Mouse (Mus musculus) neural tube, embryonic 12.5 days (tissue): ENCODE measurements around the gene Sall4. TPM values are rescaled to one million over a fixed set of nuclear protein-coding genes. Genes with fewer than 3 reads are reported as not detected.

ENCODE experiments used
- ATAC-seq: fragments of 200-750 bp; cut with Nextera tagmentation; 2 replicates; pipeline ENCODE4 v1.8.0; 2017; ENCODE audit warnings: low read depth, mild to moderate bottlenecking, moderate TSS enrichment, moderate library complexity; ENCODE audit not compliant: low FRiP score
- H3K27ac ChIP-seq: fragments of 300-500 bp; sonication (generic); 2 replicates; pipeline ENCODE4 v1.5.1; 2016
- H3K27me3 ChIP-seq: fragments of 300-500 bp; sonication (generic); replicated peaks from 2 replicates; pipeline ENCODE4 v1.6.1; 2016; ENCODE audit warnings: mild to moderate bottlenecking
- H3K36me3 ChIP-seq: fragments of 300-500 bp; sonication (generic); 2 replicates; pipeline ENCODE4 v1.6.1; 2016; ENCODE audit warnings: mild to moderate bottlenecking
- H3K4me1 ChIP-seq: fragments of 300-500 bp; sonication (generic); 2 replicates; pipeline ENCODE4 v1.6.1; 2016
- H3K4me2 ChIP-seq: fragments of 300-500 bp; sonication (generic); replicated peaks from 2 replicates; pipeline ENCODE4 v1.6.1; 2016; ENCODE audit warnings: mild to moderate bottlenecking
- H3K4me3 ChIP-seq: fragments of 300-500 bp; sonication (generic); 2 replicates; pipeline ENCODE4 v1.5.1; 2016
- H3K9ac ChIP-seq: fragments of 300-500 bp; sonication (generic); 2 replicates; pipeline ENCODE4 v1.6.1; 2016; ENCODE audit warnings: mild to moderate bottlenecking
- H3K9me3 ChIP-seq: fragments of 300-500 bp; sonication (generic); 2 replicates; pipeline ENCODE4 v1.6.1; 2016; ENCODE audit warnings: mild to moderate bottlenecking
- WGBS: fragments of 180-500 bp; shearing (Covaris S2); methylation state at CpG from one replicate; pipeline ENCODE4 v1.1.7; 2016; 5-methylcytosine and 5-hydroxymethylcytosine counted together
- polyA plus RNA-seq: library from polyadenylated mRNA; unstranded; fragments of >200 nt; fragmentation: Nextera tagmentation; extraction: Ambion mirVana; gene quantifications from 2 replicates; pipeline ENCODE4 v1.2.1, GENCODE M21; 2016

Gene Sall4
- polyA plus RNA-seq, 1 experiment from 2014 or later: 2.6 TPM

DNA sequence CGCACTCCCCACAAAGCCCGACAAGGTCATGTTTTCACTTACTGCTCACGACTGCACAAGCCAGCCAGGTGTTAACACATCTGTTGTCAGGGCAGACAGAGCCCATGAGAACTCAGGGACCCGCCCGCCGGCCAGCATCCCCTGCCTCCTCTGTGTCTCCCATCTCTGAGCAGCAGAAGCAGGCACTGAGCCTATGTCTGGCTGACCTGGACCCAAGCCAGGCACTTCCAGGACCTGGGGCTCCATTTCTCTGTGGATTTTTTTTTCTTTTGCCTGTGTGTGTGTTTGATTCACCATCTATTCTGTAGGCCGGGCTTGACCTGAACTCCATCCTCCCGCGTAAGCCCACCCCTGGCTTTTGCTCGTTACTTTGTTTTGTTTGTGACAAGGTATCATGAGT is 49.0 kb downstream of the Sall4 start:
- no peaks in the 10 kb centered on the region for H3K9me3 ChIP-seq
- no peak overlapping the region for H3K27ac ChIP-seq
- no peaks in the 10 kb centered on the region for H3K36me3 ChIP-seq
- no peak for ATAC-seq
- 80% methylated on average over 10 of the region's 10 CpGs for WGBS
- H3K27me3 ChIP-seq: no peaks in the 10 kb centered on the region
- H3K4me1 ChIP-seq: peaks cover 11% of the 10 kb centered on the region; the same call in 1 of the 2 replicates
- no peak overlapping the region for H3K9ac ChIP-seq
- H3K4me2 ChIP-seq: no peak overlapping the region
- no peak overlapping the region for H3K4me3 ChIP-seq

DNA sequence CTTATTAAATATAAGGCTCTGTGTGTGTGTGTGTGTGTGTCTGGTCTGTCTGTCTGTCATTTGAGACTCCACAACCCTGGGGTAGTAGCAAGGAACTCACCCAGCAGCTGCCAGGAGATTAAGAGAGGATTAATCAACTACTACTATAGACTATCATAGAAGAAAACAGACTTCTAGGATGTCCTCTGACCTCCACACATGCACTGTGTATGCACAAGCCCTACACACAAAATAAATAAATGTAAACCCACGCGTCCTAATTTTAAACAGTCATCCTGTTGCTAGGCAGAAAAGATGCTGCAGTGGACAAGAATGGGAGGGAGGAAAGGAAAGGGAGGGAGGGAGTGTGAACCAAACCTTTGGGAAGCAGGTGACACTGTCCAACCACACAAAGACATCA is 49.5 kb downstream of the Sall4 start:
- peaks cover 11% of the 10 kb centered on the region; the same call in 1 of the 2 replicates for H3K4me1 ChIP-seq
- no peak for ATAC-seq
- H3K4me3 ChIP-seq: no peak overlapping the region
- no peaks in the 10 kb centered on the region for H3K36me3 ChIP-seq
- H3K9ac ChIP-seq: no peak overlapping the region
- no peaks in the 10 kb centered on the region for H3K9me3 ChIP-seq
- no peaks in the 10 kb centered on the region for H3K27me3 ChIP-seq
- WGBS: 90% methylated on average over 2 of the region's 2 CpGs
- no peak overlapping the region for H3K4me2 ChIP-seq
- H3K27ac ChIP-seq: no peak overlapping the region

DNA sequence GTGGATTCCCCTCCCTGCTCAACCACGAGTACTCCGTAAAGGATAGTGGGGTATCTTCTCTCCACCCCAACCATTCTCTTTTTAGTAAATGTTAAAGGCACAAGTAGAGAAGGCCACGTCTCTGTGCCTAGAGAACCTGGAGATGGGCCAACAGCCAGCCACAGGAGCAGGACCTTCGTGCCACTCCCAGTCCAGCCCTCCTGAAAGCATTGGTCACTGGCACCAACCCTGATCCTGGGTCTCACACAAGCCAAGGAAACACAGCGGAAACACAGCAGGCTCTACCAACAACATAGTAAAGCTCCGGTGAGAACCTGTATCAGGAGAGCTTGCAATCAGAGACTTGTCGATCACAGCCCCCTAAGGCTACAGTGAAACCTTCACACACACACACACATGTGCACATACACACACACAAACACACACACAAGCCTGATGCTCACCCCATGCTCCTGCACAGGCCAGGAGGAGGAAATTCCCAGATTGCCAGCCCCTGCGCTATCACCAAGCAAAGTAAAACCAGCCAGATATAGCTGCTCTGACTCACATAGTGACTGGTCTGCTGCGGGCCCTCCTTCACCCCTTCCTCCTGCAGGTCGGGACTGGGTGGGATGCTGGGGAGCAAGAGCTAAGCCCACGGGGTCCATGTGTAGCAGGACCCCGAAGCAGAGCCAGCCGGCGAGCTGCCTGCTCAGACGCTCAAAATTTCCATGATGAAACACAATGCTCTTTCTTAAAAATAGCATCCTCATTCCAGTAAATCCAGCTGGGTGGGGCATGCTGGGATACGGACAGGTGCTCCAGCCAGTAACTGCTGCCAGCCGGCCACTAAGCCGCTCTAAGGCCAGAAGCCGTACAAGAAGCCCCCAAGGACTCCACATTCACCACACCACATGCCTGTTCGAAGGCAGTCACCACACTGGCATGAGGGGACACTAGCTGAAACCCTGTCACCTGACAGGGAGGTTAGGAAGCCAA is 55.3 kb downstream of the Sall4 start:
- no peak overlapping the region for H3K4me3 ChIP-seq
- H3K9ac ChIP-seq: no peak overlapping the region
- 86% methylated on average over 20 of the region's 20 CpGs for WGBS
- H3K9me3 ChIP-seq: no peaks in the 10 kb centered on the region
- no peak overlapping the region for H3K27ac ChIP-seq
- peaks cover 17% of the 10 kb centered on the region; the same call in 1 of the 2 replicates for H3K36me3 ChIP-seq
- no peak overlapping the region for H3K4me2 ChIP-seq
- peaks cover 11% of the 10 kb centered on the region; the same call in 1 of the 2 replicates for H3K4me1 ChIP-seq
- no peak for ATAC-seq
- no peaks in the 10 kb centered on the region for H3K27me3 ChIP-seq

DNA sequence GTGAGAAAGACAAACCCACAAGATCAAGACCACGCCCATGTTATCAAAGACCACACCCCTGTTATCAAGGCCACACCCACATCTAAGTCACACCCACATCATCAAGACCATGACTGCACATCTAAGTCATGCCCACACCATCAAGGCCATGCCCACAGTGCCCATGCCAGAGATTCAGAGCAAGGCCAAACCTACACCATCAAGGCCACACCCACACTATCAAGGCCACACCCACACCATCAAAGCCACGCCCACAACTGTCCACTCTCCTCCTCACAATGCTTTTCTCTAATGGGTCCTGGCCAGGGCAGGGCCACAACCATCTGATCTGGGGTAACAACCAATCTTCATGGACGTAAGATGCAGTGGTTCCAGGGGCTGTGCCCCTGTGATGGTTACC is 56.8 kb downstream of the Sall4 start:
- ATAC-seq: no peak

DNA sequence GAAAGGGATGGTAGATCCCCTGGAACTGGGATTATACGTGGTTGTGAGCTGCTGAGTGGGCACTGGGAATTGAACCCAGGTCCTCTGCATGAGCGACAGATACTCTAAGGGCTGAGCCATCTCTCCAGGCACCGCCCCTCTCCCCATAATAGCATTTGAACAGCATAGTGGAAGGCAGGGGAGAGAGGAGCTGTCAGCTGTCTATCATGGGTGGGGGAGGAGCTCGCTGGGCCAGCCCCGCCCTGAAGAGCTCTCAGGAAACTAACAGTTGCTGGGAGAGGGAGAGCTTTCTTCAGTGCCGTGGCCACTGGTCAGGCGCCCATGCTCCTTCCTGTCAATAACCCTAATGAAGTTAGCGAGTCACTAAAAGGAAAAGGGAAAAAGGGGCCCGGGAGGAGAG is 60.0 kb downstream of the Sall4 start:
- Histone ChIP-seq H3K36me3 (peaks cover 43% of the 10 kb centered on the region), H3K9me3 (no peaks in the 10 kb centered on the region), H3K27me3 (no peaks in the 10 kb centered on the region), H3K4me3 (no peak overlapping the region), H3K9ac (no peak overlapping the region), H3K4me2 (no peak overlapping the region), H3K27ac (no peak overlapping the region), H3K4me1 (no peaks in the 10 kb centered on the region)
- 46% methylated on average over 9 of the region's 9 CpGs for WGBS
- no peak for ATAC-seq

More for the DNA sequence above, 56.8 kb downstream of the Sall4 start:
- Histone ChIP-seq H3K36me3 (peaks cover 22% of the 10 kb centered on the region), H3K9me3 (no peaks in the 10 kb centered on the region), H3K4me3 (no peak overlapping the region), H3K9ac (no peak overlapping the region), H3K4me2 (no peak overlapping the region), H3K27me3 (no peaks in the 10 kb centered on the region), H3K27ac (no peak overlapping the region), H3K4me1 (no peaks in the 10 kb centered on the region)
- 80% methylated on average over 3 of the region's 3 CpGs for WGBS

DNA sequence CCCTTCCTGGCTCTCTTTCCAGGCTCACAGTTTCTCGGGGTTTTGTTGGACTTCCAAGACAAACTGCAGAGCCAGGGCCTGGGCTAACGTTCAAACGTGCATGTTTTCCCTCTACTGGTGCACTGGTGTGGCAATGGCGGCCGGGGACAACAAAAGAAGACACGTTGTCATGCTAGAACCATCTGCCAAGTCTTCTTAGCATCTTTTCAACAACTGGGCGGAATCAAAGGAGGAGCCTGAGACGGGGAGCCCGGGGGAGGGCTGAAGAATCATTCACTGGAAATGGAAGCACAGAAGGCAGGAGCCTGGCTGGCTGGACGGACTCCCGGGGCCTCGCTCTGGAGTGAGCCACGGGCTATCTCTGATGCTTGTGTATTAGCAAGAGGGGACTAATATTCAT is 65.5 kb downstream of the Sall4 start:
- no peak overlapping the region for H3K27ac ChIP-seq
- no peak; the same call in 1 of the 2 replicates for ATAC-seq

More for the DNA sequence above, 65.5 kb downstream of the Sall4 start:
- peaks cover 3% of the 10 kb centered on the region; the same call in 1 of the 2 replicates for H3K9me3 ChIP-seq
- peaks cover 46% of the 10 kb centered on the region for H3K36me3 ChIP-seq
- peaks cover 7% of the 10 kb centered on the region; the same call in 1 of the 2 replicates for H3K4me1 ChIP-seq
- H3K4me2 ChIP-seq: no peak overlapping the region
- H3K4me3 ChIP-seq: no peak overlapping the region
- H3K9ac ChIP-seq: no peak overlapping the region
- WGBS: 39% methylated on average over 13 of the region's 13 CpGs
- H3K27me3 ChIP-seq: no peaks in the 10 kb centered on the region

Other genes with a start within 250 kb of the Sall4 start
- gene Nfatc2, start 166.3 kb downstream of the Sall4 start, polyA plus RNA-seq: 1.5 and 1.7 TPM in 2 replicates
- 73.4 and 74.8 TPM in 2 replicates for gene Atp9a, start 25.5 kb downstream of the Sall4 start, polyA plus RNA-seq
- gene Zfp64, start 187.6 kb upstream of the Sall4 start, polyA plus RNA-seq: 30.8 and 31.3 TPM in 2 replicates